Mouse (Mus musculus): ENCODE results near the gene Pfkl.
"Not testable (repeated sequence)": the region's sequence is repeated elsewhere in the genome, so short reads cannot be mapped to it uniquely, and the experiment has no call there.

Gene Pfkl

DNA sequence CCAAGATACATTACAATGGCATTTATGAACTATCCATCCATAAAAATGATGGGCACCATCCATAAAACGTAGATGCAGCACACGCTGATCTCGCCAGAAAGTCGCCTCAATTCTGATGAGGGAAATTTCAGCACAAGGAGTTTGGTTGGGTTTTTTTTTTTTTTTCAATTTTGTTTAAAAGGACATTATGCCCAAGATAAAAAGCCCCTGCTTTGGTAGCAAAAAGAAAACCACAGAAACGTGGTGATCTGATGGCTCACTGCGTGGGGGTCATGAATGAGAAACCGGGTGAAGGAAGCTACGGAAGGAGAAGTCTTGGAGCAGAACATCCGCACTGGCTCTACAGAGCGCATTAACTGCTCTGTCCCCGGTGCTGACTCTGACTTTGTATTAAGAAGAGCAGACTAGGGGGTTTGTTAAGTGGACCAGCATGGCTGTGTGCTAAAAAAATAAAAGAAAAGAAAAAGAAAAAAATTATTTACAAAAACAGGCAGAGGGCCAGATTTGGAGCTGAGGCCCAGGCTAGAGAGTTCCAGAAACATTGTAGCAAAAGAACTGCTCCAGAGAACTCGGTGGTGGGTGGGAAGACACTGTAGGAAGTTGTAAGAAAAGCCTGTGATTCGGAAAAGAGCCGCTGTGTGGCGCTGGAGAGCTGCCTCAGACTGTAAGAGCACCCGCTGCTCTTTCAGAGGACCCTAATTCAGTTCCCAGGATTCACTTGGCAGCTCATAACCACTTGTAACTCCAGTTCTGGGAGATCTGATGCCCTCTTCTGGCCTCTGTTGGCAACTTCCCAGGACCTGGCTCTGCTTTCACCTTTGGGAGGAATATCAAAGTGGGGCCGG is 38.0 kb downstream of the Pfkl start:
- peak; percentile 68 for DNase-seq (ENCODE audit: low spot score)

DNA sequence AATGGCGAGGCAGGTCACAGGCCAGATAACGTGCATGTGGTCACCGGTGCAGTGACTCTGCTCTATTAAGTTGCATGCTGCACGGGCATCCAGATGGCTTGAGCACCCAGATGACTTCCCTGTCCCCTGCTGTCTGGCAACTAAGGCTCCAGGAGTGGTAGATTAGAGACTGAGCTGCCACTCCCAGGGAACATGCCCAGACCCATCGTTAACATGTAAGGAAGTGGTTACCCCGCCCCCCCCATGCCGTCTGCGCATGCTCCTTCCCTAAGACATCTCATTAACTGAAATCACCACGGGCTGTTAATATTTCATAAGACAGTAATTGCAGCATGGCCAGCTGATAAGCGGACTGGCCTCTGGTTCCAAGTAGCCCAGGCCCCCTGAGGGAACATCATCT is 38.7 kb downstream of the Pfkl start:
- peak; percentile 46 for DNase-seq (ENCODE audit: low spot score)

DNA sequence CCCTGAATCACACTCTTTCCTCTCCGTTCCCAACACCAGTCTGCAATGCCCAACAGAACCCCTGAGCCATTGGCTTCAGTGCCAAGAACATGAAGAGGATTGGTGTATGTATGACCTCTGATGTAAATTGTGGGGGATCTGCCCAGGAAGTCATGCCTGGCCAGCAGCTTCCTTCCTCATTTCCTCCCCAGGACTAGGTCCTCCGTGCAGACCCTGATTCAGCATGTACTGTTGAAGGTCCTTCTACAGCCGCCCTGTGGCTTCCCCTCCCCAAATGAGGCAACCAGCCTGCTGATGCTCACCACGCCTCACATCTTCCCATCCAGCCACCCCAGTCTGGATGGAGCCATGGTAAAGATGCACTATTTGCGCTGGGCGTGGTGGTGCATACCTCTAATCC is 39.4 kb downstream of the Pfkl start, which contains the start of gene Trpm2:
Gene Trpm2 (minus strand): TSS at position 83 of the 400 bp plus-strand sequence.
- no peak for DNase-seq (ENCODE audit: low spot score)

DNA sequence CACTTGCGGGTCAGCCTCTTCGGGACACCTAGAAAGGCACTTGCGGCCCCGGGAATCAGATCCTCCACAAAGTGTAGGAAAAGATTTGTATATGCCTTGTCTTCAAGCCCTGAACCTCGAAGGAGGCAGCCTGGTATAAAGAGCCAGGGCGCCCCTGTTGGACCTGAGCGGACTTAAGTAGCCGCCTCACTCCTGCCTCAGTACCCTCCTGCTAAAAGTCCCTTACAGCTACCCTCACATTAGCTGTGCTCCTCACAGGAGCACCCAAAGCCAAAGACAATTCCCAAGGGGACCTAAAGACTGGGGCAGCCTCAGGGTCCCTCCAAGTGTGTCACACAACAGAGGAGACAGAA is 39.9 kb downstream of the Pfkl start:
- DNase-seq (ENCODE audit: low spot score) = no peak

DNA sequence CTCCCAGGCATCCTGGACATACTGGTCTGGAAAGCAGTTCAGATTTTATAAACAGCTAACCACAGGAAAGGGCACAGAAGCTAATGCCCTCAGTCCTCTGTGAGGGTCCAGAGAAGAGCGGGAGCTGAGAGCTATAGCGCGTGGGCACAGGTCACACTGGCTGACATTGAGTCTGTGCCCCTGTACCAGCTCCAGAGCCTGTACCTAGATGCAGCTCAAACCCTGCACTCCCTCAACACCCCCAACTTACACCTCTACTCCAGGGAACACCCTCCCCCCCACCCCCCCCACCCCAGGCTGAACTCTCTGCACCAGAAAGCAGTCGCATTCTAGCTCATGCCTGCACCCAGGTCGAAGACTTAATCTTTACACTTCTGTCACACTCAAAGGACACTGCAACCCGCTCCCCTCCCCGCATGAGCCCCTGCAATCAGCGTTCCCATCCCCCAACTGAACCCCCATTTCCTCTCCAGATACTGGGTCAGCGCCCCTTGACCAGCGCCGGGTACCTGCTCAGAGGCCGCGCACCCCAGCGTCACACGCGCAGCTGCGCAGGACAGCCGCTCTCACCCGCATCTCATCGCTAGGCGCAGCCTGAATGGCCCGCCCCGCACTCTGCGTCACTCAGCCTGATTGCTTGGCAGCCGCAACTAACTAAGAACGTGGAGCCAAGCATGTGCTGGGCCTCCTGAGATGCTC is 40.5 kb downstream of the Pfkl start:
- DNase-seq (ENCODE audit: low spot score) = peak; percentile 70

DNA sequence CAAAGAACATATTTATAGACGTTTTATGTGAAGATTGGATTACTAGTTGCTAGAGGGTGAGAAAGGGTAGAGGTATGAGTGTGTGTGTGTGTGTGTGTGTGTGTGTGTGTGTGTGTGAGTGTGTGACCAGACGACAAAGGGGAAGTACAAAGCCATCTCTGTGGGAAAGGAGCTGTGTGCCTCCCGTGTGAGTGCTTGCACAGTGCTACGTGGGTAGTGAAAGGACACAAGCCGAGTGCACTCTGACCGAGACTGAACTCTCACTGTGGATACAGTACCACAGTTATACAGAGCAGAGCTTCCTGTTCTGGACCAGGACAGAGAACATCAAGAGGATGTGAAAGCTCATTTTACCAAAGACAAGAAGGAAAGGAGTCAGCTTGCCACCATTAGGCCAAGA is 45.9 kb downstream of the Pfkl start:
- DNase-seq (ENCODE audit: low spot score) = no peak

DNA sequence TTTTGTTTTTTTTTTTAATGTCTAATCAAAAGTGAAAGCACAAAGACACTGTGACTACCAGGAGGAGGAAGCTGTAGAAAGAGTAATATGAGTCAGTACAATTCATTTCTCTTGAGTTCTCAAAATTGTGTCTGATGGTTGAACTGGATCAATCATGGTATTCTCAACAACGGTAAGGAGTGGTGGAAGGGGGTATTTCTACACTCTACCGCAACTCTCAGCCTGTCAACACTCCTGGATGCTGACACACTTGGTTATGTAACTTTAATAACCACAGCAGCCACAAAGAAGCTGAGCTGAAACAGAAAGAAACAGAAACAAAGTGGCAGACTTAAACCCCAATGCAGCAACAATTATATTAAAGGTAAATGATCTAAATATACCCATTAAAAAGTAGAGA is 47.2 kb downstream of the Pfkl start:
- DNase-seq (ENCODE audit: low spot score) = no peak

DNA sequence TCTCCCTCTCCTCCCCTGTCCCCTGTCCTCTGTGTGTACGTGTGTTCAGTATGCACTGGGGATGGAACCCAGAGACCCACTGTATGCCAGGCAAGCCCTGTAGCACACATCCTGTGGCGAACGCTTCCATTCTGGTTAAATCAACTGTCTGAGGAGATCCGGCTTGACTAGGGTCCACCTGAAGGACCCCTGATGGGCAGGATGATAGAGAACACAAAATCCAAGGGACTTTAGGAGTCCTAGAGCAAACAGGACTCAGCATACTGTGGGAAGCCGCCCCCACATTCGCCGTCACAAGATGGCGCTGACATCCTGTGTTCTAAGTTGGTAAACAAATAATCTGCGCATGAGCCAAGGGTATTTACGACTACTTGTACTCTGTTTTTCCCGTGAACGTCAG is 59.4 kb downstream of the Pfkl start:
- DNase-seq (ENCODE audit: low spot score) = not testable (repeated sequence)

DNA sequence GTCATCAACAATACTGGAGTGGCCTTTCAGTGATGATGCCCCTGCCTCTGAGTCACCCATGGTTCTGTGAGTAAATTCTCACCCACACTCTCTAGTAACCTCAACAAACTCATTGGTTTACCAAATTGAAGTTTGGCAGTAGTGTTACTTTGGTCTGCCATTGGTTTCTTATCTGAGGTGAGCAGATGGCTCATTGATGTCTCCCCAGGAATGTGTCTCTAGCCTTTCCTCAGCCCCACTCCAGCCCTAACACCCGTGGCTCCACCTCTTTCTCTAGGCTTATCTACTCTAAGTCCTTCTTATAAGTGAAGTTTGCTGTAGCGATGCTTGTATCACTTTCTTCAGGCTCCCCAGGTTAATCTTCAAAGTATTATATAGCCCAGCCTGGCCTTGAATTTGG is 70.2 kb downstream of the Pfkl start:
- no peak for DNase-seq (ENCODE audit: low spot score)
